Mouse (Mus musculus): ENCODE measurements around the gene Tnfsf11. TPM values are rescaled to one million over a fixed set of nuclear protein-coding genes. Genes with fewer than 3 reads are reported as not detected.

Tnfsf11 gene
- polyA plus RNA-seq (2016; fragmentation: Nextera tagmentation; extraction: Ambion mirVana), result 0.12 TPM in 1 of 2 replicates, not detected in the other

DNA sequence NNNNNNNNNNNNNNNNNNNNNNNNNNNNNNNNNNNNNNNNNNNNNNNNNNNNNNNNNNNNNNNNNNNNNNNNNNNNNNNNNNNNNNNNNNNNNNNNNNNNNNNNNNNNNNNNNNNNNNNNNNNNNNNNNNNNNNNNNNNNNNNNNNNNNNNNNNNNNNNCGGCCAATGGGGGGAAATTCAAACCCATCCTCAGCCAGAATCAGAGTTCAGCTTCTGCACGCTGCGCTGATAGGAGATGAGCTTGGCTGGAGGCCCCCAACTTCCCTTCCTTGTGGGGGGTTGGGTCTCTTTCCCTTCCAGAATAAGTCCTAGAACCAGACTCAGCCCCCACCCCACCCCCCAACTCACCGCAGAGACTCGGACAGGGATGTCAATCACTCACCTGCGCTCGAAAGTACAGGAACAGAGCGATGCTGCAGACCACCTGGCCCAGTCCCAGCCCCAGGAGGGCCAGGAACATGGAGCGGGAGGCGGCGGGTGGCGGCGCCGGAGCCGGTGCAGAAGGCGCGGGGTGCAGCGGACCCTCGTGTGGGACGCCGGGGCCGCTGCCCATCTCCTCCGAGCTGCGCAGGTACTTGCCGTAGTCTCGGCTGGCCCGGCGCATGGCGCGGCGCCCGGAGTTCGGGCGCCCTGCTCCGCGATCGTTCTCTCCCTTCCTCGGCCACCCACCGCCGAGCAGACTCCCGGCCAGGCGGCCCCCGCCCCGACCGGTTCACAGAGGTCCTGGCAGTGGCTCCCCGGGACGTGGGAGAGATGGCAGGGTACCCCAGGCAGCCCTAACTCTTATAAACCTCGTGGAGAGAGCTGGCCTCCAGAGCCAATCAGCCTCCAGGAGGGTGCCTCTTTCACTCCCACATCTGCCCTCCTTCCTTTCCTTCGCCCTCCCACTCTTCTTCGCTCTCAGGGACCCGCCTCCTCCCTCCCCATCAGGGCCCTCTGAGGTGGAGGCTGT lies at the start of gene Tnfsf11:
TSS of gene Tnfsf11 (minus strand) at position 758 of the 952 bp plus-strand sequence.
- peaks cover 36% of the 10 kb centered on the region for H3K27me3 ChIP-seq
- ATAC-seq (ENCODE audit: low FRiP score), result peak; percentile 29; the same call in 1 of the 2 replicates
- peak within 1 kb of the TSS; percentile 90 for H3K4me2 ChIP-seq (replicated peaks)
- under 1% methylated on average over 44 of the region's 51 CpGs for WGBS
- peaks cover 9% of the 10 kb centered on the region for H3K4me1 ChIP-seq
- H3K9me3 ChIP-seq (replicated peaks), result no peaks in the 10 kb centered on the region
- no peaks in the 10 kb centered on the region for H3K36me3 ChIP-seq
- no peak within 1 kb of the TSS for H3K27ac ChIP-seq
- H3K4me3 ChIP-seq, result peak within 1 kb of the TSS; percentile 44
- H3K9ac ChIP-seq, result peak within 1 kb of the TSS; percentile 53

DNA sequence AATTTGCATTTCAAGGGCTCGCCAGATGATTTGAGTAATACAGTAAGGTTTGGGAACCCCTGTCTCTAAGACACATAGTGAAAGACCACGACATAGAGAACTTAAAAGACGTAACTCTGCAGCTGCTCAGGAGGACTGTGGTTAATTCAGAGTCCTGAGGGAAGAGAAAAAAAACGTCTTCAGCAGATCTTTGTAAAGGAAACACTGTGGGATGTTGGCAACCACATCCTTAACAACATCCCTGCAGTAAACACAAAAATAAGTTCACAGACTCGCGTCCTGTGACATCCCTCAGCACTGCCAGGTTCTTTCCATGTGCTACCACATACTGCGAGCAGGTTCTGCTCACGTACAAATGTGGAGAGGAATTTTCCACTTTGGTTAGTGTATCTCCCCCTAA lies 48.9 kb upstream of the Tnfsf11 start:
- Histone ChIP-seq H3K36me3 (no peaks in the 10 kb centered on the region), H3K27ac (no peak overlapping the region), H3K4me3 (no peak overlapping the region), H3K4me2 (replicated peaks) (no peak overlapping the region), H3K27me3 (no peaks in the 10 kb centered on the region), H3K9me3 (replicated peaks) (no peaks in the 10 kb centered on the region), H3K9ac (no peak overlapping the region), H3K4me1 (no peaks in the 10 kb centered on the region)
- WGBS, result 68% methylated on average over 8 of the region's 8 CpGs
- no peak for ATAC-seq (ENCODE audit: low FRiP score)

DNA sequence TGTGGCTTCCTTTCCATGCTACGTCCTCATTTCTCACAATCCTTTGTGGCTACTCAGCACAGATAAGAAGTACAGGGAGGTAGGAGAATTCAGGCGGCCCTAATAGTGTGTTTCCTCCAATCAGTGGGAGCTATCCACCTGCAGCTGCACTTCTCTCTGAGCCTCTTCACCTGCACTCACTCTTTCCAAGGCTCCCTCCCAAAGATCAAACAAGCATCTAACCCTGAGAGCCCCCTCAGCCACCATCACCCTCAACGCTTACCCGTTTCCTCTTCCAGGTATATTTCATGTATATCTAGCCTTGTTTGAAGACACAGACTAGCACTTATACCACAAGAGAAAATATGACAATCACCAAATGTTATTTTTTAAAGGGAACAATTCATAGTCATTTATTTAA lies 47.5 kb upstream of the Tnfsf11 start:
- WGBS, result 83% methylated on average over 4 of the region's 4 CpGs
- H3K4me1 ChIP-seq, result no peaks in the 10 kb centered on the region
- ATAC-seq (ENCODE audit: low FRiP score), result no peak

DNA sequence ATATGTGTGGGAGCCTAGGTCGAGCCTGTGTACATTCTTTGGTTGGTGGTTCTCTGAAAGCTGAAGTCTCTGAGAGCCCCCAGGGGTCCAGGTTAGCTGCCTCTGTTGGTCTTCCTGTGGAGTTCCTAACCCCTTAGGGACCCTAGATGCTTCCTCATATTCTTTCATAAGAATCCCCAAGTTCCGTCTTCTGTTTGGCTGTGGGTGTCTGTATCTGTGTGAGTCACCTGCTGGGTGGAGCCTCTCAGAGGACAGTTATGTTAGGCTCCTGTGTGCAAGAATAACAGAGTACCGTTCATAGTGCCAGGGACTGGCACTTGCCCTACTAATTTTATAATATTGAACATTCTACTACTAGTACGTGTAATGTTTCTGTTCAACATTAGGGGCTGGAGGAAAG lies 45.0 kb upstream of the Tnfsf11 start:
- WGBS, result 78% methylated on average over 4 of the region's 4 CpGs
- no peak overlapping the region for H3K9ac ChIP-seq
- ATAC-seq (ENCODE audit: low FRiP score), result no peak

More for the DNA sequence above, 47.5 kb upstream of the Tnfsf11 start:
- Histone ChIP-seq H3K4me2 (replicated peaks) (no peak overlapping the region), H3K9me3 (replicated peaks) (no peaks in the 10 kb centered on the region), H3K4me3 (no peak overlapping the region), H3K9ac (no peak overlapping the region), H3K27ac (no peak overlapping the region), H3K27me3 (no peaks in the 10 kb centered on the region), H3K36me3 (no peaks in the 10 kb centered on the region)

DNA sequence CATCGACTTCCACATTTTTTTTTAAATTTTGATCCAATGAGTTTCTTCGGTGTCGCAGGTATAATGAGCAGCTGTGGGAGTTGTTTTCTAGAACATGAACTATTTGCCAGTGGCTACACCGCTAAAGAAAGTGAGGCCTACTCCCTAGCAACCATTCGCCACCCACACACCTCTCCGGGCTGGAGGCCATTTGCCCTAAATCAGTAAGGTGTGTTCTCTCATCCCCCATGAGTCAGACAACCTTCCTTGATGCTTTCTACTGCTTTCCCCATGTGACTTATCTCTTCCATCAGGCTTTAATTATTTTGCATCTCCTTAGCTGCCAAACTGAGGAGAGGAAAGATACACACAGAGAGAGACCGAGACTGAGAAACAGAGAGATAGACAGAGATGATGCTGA lies 43.7 kb upstream of the Tnfsf11 start:
- Histone ChIP-seq H3K4me2 (replicated peaks) (no peak overlapping the region), H3K4me3 (no peak overlapping the region), H3K27me3 (no peaks in the 10 kb centered on the region), H3K4me1 (no peaks in the 10 kb centered on the region), H3K27ac (no peak overlapping the region), H3K36me3 (no peaks in the 10 kb centered on the region), H3K9me3 (replicated peaks) (no peaks in the 10 kb centered on the region), H3K9ac (no peak overlapping the region)
- WGBS, result 94% methylated on average over 7 of the region's 7 CpGs
- no peak for ATAC-seq (ENCODE audit: low FRiP score)

More for the DNA sequence above, 45.0 kb upstream of the Tnfsf11 start:
- Histone ChIP-seq H3K36me3 (no peaks in the 10 kb centered on the region), H3K4me1 (no peaks in the 10 kb centered on the region), H3K9me3 (replicated peaks) (no peaks in the 10 kb centered on the region), H3K27ac (no peak overlapping the region), H3K27me3 (no peaks in the 10 kb centered on the region), H3K4me2 (replicated peaks) (no peak overlapping the region), H3K4me3 (no peak overlapping the region)

DNA sequence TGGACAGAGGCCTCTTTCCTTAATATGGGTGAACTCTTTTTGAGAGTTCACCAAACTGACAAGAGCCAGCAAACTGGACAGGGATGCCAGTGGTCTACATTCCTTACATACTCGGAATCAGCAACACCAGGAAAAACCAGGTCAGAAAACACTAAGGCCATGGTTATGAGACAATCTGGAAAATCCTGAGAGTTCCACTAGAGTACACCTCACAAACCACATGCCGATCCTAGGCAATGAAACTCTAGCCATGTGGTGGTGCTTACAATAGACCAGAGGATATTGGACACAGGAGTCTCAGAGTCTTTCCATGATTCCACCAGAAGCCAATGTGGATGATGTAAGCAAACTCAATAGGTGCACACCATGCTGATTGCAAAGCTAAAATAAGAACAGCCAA lies 39.9 kb upstream of the Tnfsf11 start:
- Histone ChIP-seq H3K9ac (no peak overlapping the region), H3K27me3 (no peaks in the 10 kb centered on the region), H3K36me3 (no peaks in the 10 kb centered on the region), H3K9me3 (replicated peaks) (no peaks in the 10 kb centered on the region), H3K27ac (no peak overlapping the region), H3K4me1 (no peaks in the 10 kb centered on the region), H3K4me3 (no peak overlapping the region), H3K4me2 (replicated peaks) (no peak overlapping the region)
- 76% methylated on average over 2 of the region's 2 CpGs for WGBS
- ATAC-seq (ENCODE audit: low FRiP score), result no peak

DNA sequence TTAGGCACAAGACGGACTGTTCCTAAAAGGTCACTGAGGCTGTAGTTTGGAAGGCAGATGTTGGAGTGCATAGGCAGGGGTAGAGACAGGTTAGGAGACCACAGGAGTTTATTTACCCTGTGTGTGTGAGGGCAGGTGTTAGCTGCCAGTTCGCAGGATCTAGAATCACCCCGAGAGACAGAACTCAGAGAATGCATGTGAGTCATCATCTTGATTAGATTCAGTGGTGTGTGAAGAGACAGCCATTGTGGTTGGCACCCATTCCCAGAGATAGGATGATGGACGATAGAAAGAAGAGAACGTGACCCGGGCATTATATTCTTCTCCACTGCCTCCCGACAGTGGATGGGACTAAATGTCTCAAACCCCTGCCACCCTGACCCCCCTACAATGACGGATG lies 35.2 kb upstream of the Tnfsf11 start:
- Histone ChIP-seq H3K36me3 (no peaks in the 10 kb centered on the region), H3K27ac (no peak overlapping the region), H3K9ac (no peak overlapping the region), H3K9me3 (replicated peaks) (no peaks in the 10 kb centered on the region), H3K4me2 (replicated peaks) (no peak overlapping the region), H3K27me3 (no peaks in the 10 kb centered on the region), H3K4me3 (no peak overlapping the region), H3K4me1 (no peaks in the 10 kb centered on the region)
- WGBS, result 50% methylated on average over 8 of the region's 8 CpGs
- ATAC-seq (ENCODE audit: low FRiP score), result no peak

DNA sequence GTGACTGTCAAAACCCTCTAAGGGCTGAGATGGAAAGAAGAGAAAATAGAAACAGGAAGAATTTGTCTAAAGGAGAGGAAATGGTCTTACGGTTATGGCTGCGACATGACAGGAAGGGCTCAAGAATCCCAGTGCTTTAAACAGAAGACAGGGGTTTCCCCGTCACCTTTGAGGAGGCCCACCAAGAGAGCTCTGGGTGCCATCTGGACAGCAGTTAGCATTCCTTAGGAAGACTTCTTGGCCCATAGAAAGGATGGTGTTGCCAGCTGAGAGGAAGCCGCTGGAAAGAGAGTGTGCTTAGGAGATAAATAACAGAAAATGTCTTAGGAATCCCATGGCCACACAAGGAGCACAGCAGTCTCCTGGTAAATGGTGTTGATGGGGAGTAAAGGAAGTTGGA lies 34.3 kb upstream of the Tnfsf11 start:
- no peak overlapping the region for H3K9ac ChIP-seq
- no peak for ATAC-seq (ENCODE audit: low FRiP score)
- H3K4me3 ChIP-seq, result no peak overlapping the region
- H3K4me2 ChIP-seq (replicated peaks), result no peak overlapping the region
- H3K27ac ChIP-seq, result no peak overlapping the region
- no peaks in the 10 kb centered on the region for H3K9me3 ChIP-seq (replicated peaks)
- 81% methylated on average over 4 of the region's 4 CpGs for WGBS
- H3K27me3 ChIP-seq, result no peaks in the 10 kb centered on the region
- no peaks in the 10 kb centered on the region for H3K36me3 ChIP-seq
- no peaks in the 10 kb centered on the region for H3K4me1 ChIP-seq

DNA sequence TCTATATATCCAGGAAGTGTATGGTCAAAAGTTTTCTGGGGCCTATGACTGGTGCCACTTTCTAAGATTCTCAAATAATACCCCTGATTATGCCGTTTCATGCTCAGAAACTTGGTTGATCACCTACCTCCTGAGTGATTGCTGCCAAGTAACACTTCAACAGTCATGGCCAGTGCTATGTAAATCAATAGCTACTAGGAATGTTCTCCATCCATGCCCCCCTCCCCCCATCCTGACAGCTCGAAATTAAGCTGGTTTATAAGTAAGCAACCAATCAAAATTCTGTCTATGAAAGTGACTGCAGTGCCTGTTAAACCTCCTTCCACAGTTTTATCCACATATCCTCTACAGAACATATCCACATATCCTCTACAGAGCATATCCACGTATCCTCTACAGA lies 25.5 kb upstream of the Tnfsf11 start:
- Histone ChIP-seq H3K9me3 (replicated peaks) (no peaks in the 10 kb centered on the region), H3K27me3 (no peaks in the 10 kb centered on the region), H3K4me3 (no peak overlapping the region), H3K9ac (no peak overlapping the region), H3K4me2 (replicated peaks) (no peak overlapping the region), H3K36me3 (no peaks in the 10 kb centered on the region), H3K27ac (no peak overlapping the region), H3K4me1 (no peaks in the 10 kb centered on the region; the same call in 1 of the 2 replicates)
- no peak for ATAC-seq (ENCODE audit: low FRiP score)
- WGBS, result 84% methylated on average over 3 of the region's 3 CpGs

DNA sequence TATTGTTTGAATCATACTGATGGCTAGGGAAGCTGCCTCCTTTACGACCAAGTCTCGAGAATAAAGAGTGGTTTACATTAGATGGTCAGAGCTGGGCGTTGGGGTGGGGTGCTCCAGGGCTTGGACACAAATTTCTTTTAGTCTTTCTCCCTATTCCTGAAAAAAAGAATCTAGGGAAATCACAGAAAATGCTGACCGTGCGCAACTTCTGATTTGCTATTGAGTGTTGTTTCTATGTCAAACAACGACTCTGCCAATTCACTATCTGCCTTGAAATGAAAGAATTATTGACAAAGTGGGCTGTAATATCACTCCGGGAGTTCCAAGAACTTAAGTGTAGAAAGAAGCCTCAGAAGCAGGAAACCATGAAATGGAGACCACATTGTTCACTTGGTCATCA lies 23.5 kb upstream of the Tnfsf11 start:
- no peak for ATAC-seq (ENCODE audit: low FRiP score)
- Histone ChIP-seq H3K9ac (no peak overlapping the region), H3K9me3 (replicated peaks) (no peaks in the 10 kb centered on the region), H3K4me3 (no peak overlapping the region), H3K4me2 (replicated peaks) (no peak overlapping the region), H3K27me3 (no peaks in the 10 kb centered on the region), H3K27ac (no peak overlapping the region), H3K4me1 (no peaks in the 10 kb centered on the region; the same call in 1 of the 2 replicates), H3K36me3 (no peaks in the 10 kb centered on the region)
- WGBS, result 78% methylated on average over 7 of the region's 7 CpGs

DNA sequence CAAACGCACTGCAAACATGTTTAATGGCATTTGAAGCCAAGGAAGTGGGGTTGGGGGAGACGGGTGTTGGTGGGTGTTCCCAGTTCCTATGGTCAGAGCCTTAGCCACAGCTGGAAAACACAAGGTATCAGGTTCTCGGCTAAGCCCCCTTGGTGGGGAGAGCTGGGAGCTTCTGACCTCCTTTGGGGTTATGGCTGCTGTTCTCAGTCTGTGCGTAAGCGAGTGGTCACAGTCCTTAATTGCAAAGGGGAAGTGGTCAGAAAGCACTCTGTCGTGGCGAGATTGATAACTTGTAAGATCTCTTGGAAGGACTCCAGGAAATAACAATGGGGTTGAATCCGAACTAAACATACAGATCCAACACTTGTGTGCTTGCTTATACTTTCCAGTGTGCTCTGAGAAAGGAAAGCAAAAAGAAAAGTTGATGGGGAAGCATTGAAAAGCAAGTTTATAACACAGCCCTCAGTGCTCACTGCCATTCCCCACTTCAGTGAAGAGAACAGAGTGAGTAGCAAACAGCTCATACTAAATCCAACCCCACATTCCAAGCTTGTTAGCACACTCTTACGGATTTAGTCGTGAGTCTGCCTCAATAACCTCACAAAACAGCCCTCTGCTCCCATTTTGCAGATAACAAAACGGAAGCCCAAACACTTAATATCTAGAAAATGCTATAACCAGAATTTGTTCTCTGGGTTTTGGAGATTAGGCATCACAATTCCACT lies 22.9 kb upstream of the Tnfsf11 start:
- no peaks in the 10 kb centered on the region for H3K9me3 ChIP-seq (replicated peaks)
- H3K27ac ChIP-seq, result no peak overlapping the region
- 48% methylated on average over 11 of the region's 11 CpGs for WGBS
- H3K9ac ChIP-seq, result no peak overlapping the region
- H3K27me3 ChIP-seq, result no peaks in the 10 kb centered on the region
- H3K4me2 ChIP-seq (replicated peaks), result no peak overlapping the region
- no peak overlapping the region for H3K4me3 ChIP-seq
- no peaks in the 10 kb centered on the region; the same call in 1 of the 2 replicates for H3K4me1 ChIP-seq
- ATAC-seq (ENCODE audit: low FRiP score), result no peak
- no peaks in the 10 kb centered on the region for H3K36me3 ChIP-seq

DNA sequence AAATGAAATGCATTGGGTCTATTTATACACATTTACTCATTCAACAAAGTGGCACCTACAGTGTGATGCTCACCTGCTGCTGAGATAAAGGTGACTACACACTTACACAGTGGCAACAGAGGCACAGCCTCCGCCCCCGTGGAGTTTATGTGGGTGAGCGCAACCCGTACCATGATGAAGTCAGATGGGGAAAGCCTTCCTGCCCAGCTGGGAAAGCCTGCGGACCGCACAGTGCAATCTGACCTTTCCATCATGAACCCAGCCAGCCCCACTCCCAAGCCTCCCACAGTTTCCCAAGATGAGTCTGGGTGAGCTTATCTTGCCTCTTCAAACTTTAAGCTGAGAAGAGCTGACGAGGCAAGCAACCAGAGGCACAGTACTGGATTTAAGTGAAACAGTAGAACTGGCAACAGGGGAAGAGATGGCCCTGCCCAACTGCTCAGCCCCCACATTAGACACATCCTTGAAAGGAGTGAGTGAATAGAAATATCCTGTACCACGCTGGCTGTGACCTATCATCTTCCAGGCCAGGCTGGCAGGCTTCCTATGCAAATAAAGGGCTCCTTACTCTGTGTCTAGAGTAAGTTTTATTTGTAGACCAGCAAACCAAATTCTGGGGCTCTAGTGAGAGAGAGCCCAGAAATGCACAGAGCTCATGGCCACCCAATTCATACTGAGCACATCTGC lies 22.1 kb upstream of the Tnfsf11 start:
- no peak overlapping the region for H3K4me2 ChIP-seq (replicated peaks)
- no peak overlapping the region for H3K27ac ChIP-seq
- H3K4me3 ChIP-seq, result no peak overlapping the region
- H3K9ac ChIP-seq, result no peak overlapping the region
- no peak for ATAC-seq (ENCODE audit: low FRiP score)
- no peaks in the 10 kb centered on the region for H3K27me3 ChIP-seq
- H3K36me3 ChIP-seq, result no peaks in the 10 kb centered on the region
- no peaks in the 10 kb centered on the region for H3K9me3 ChIP-seq (replicated peaks)
- WGBS, result 75% methylated on average over 8 of the region's 8 CpGs
- no peaks in the 10 kb centered on the region; the same call in 1 of the 2 replicates for H3K4me1 ChIP-seq

Data from hindbrain, embryonic 12.5 days (tissue).